Mouse (Mus musculus) liver, adult 2 months (tissue): ENCODE measurements around the gene Ifit3b.

ENCODE experiments used
- CTCF ChIP-seq: fragments of 200-500 bp; IDR thresholded peaks from 2 replicates; pipeline ENCODE4 v1.5.1; 2011; ENCODE audit warnings: low read depth, low read length, control low read depth
- POLR2A ChIP-seq: fragments of 200-500 bp; IDR thresholded peaks from 2 replicates; pipeline ENCODE4 v1.6.1; 2011; ENCODE audit warnings: low read length, control low read depth; ENCODE audit not compliant: insufficient read depth; ENCODE audit errors: extremely low read depth

GRCm38 (mm10) chr19:34577121-34577520 is 30.6 kb upstream of the Ifit3b start:
- TF ChIP-seq POLR2A (no peak), CTCF (no peak)
